Mouse (Mus musculus): ENCODE results near the gene Kif22.

- TF ChIP-seq CTCF (IDR thresholded peaks at IDR 0.05; ENCODE audit: borderline replicate concordance, insufficient read depth, low read length) (no peak), POLR2A (IDR thresholded peaks at IDR 0.05; ENCODE audit: low read depth, low read length) (no peak; the same call in 1 of the 2 replicates)
These were observed 26.2 kb downstream of the Kif22 start for GRCm38 (mm10) chr7:127016081-127016480.
